ENCODE assay signal across 13 mouse cellular contexts in the genomic region with DNA sequence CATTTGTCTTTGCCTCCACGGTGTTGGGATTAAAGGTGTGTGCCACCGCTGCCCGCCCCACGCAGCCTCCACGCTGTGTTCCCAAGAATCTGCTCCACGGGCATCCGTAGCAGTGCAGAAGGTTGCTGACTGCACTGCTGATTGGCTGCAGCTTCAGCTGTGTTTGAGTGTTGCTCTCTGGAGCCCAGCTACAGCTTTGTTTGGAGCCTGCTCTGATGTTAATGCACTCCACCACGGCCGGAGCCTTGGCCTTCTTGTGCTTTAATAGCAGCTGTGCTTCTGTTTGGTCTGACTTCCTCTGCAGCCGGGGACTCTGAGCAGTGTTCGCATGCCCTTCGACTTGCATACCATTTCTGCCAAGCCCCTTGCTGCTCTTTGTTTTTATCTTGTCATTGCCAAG. TPM values are rescaled to one million over a fixed set of nuclear protein-coding genes. Genes with fewer than 3 reads are reported as not detected.
A peak's percentile ranks its signal among the peaks of the same experiment; 100 is the strongest.
DNase-seq lines count a peak whose midpoint lies in the region; ATAC-seq and TF ChIP-seq lines count a peak whose summit lies in the region.
"Had no signal": no experiment of that assay in that cellular context is flagged by ENCODE, and none has a peak within 500 bp of the region (broad histone marks: within the 10 kb centered on the region; RNA-seq: fewer than 3 reads in every experiment).

No protein-coding gene starts in this region.

- H3K4me3 ChIP-seq in heart, embryonic 10.5 days, result no peak overlapping the region
- no peak overlapping the region for H3K4me3 ChIP-seq in midbrain, embryonic 10.5 days
- no peak overlapping the region for H3K4me3 ChIP-seq in midbrain, embryonic 11.5 days (ENCODE audit: low read depth, low read length)
- no peak overlapping the region for H3K4me3 ChIP-seq in hindbrain, embryonic 15.5 days
- H3K4me3 ChIP-seq in stomach, embryonic 15.5 days (replicated peaks), result no peak overlapping the region
- H3K4me3 ChIP-seq in lung, postnatal 0 days (ENCODE audit: low read depth, low read length), result no peak overlapping the region
- H3K4me3 ChIP-seq: forebrain, embryonic 10.5 days had no signal

- H3K4me2 ChIP-seq in midbrain, embryonic 11.5 days, result no peak overlapping the region
- H3K4me2 ChIP-seq in hindbrain, embryonic 15.5 days, result no peak overlapping the region
- 0 out of 2 replicates have a peak overlapping the region, but pooled peaks have one; percentile 2 for H3K4me2 ChIP-seq in stomach, embryonic 15.5 days
- no peak overlapping the region for H3K4me2 ChIP-seq in lung, postnatal 0 days (replicated peaks; ENCODE audit: low read depth, low read length)

- peaks cover 9% of the 10 kb centered on the region; the same call in 1 of the 2 replicates for H3K27me3 ChIP-seq in heart, embryonic 10.5 days (ENCODE audit: insufficient read depth, poor library complexity, severe bottlenecking)
- H3K27me3 ChIP-seq in midbrain, embryonic 10.5 days (ENCODE audit: low read depth, poor library complexity, severe bottlenecking), result 0 out of 2 replicates have a peak, but pooled peaks cover 4% of the 10 kb centered on the region
- H3K27me3 ChIP-seq in midbrain, embryonic 11.5 days (ENCODE audit: control insufficient read depth, insufficient read depth, low read length), result no peaks in the 10 kb centered on the region
- H3K27me3 ChIP-seq in hindbrain, embryonic 15.5 days, result no peaks in the 10 kb centered on the region
- H3K27me3 ChIP-seq in stomach, embryonic 15.5 days (replicated peaks), result no peaks in the 10 kb centered on the region
- H3K27me3 ChIP-seq in lung, postnatal 0 days (replicated peaks; ENCODE audit: insufficient read depth, low read length), result no peaks in the 10 kb centered on the region

- DNase-seq in heart, embryonic 10.5 days (ENCODE audit: low spot score), result no peak
- no peak for DNase-seq in heart, adult 11 months
- DNase-seq in midbrain, embryonic 10.5 days (ENCODE audit: low spot score), result no peak
- no peak for DNase-seq in midbrain, embryonic 11.5 days (ENCODE audit: low spot score, missing footprints)
- no peak for DNase-seq in thymus, postnatal 0 days (ENCODE audit: low spot score)
- DNase-seq in lung, postnatal 0 days (ENCODE audit: low spot score), result no peak
- DNase-seq: heart, postnatal 4 days; lung, postnatal 14 days; right cerebral cortex, adult 18-20 months; thymus, postnatal 36 days had no signal

- no peaks in the 10 kb centered on the region for H3K9me3 ChIP-seq in heart, embryonic 10.5 days
- H3K9me3 ChIP-seq in midbrain, embryonic 10.5 days (replicated peaks), result no peaks in the 10 kb centered on the region
- no peaks in the 10 kb centered on the region for H3K9me3 ChIP-seq in midbrain, embryonic 11.5 days (ENCODE audit: control insufficient read depth, low read length)
- no peaks in the 10 kb centered on the region for H3K9me3 ChIP-seq in hindbrain, embryonic 15.5 days
- no peaks in the 10 kb centered on the region for H3K9me3 ChIP-seq in stomach, embryonic 15.5 days
- H3K9me3 ChIP-seq in lung, postnatal 0 days (ENCODE audit: low read length), result no peaks in the 10 kb centered on the region
- H3K9me3 ChIP-seq: forebrain, embryonic 10.5 days had no signal

- H3K27ac ChIP-seq in heart, embryonic 10.5 days, result peak overlapping the region; percentile 50; the same call in 1 of the 2 replicates
- H3K27ac ChIP-seq in midbrain, embryonic 10.5 days (replicated peaks), result 0 out of 2 replicates have a peak overlapping the region, but pooled peaks have one; percentile 33
- H3K27ac ChIP-seq in midbrain, embryonic 11.5 days (ENCODE audit: low read depth, low read length), result no peak overlapping the region
- H3K27ac ChIP-seq in hindbrain, embryonic 15.5 days (replicated peaks), result 0 out of 2 replicates have a peak overlapping the region, but pooled peaks have one; percentile 29
- H3K27ac ChIP-seq in stomach, embryonic 15.5 days, result 0 out of 2 replicates have a peak overlapping the region, but pooled peaks have one; percentile 18
- no peak overlapping the region for H3K27ac ChIP-seq in lung, postnatal 0 days (ENCODE audit: low read length)
- H3K27ac ChIP-seq: forebrain, embryonic 10.5 days had no signal

- no peak for ATAC-seq in midbrain, embryonic 11.5 days (ENCODE audit: low FRiP score)
- ATAC-seq in hindbrain, embryonic 15.5 days (ENCODE audit: low FRiP score, low read depth), result peak; percentile 56; the same call in 1 of the 2 replicates
- ATAC-seq in stomach, embryonic 15.5 days (ENCODE audit: insufficient read depth, low FRiP score, low read depth), result no peak
- no peak for ATAC-seq in lung, postnatal 0 days

- H3K9ac ChIP-seq in midbrain, embryonic 11.5 days (ENCODE audit: low read length), result no peak overlapping the region
- no peak overlapping the region for H3K9ac ChIP-seq in hindbrain, embryonic 15.5 days
- no peak overlapping the region for H3K9ac ChIP-seq in stomach, embryonic 15.5 days
- no peak overlapping the region for H3K9ac ChIP-seq in lung, postnatal 0 days (replicated peaks; ENCODE audit: low read depth)

- H3K4me1 ChIP-seq in heart, embryonic 10.5 days, result peaks cover 23% of the 10 kb centered on the region
- H3K4me1 ChIP-seq in midbrain, embryonic 10.5 days, result 0 out of 2 replicates have a peak, but pooled peaks cover 6% of the 10 kb centered on the region
- H3K4me1 ChIP-seq in midbrain, embryonic 11.5 days (ENCODE audit: control insufficient read depth, insufficient read depth, low read length), result no peaks in the 10 kb centered on the region
- peaks cover 4% of the 10 kb centered on the region; the same call in 1 of the 2 replicates for H3K4me1 ChIP-seq in hindbrain, embryonic 15.5 days (replicated peaks)
- peaks cover 4% of the 10 kb centered on the region; the same call in 1 of the 2 replicates for H3K4me1 ChIP-seq in stomach, embryonic 15.5 days
- H3K4me1 ChIP-seq in lung, postnatal 0 days (ENCODE audit: insufficient read depth, low read depth, low read length), result no peaks in the 10 kb centered on the region
- H3K4me1 ChIP-seq: forebrain, embryonic 10.5 days had no signal

- no peak for TF ChIP-seq EP300 in lung, postnatal 0 days (IDR thresholded peaks at IDR 0.05)

- WGBS in heart, embryonic 10.5 days, result 41% methylated on average over 12 of the region's 12 CpGs
- 57% methylated on average over 12 of the region's 12 CpGs for WGBS in midbrain, embryonic 10.5 days
- 51% methylated on average over 12 of the region's 12 CpGs for WGBS in midbrain, embryonic 11.5 days
- WGBS in hindbrain, embryonic 15.5 days, result 37% methylated on average over 12 of the region's 12 CpGs
- 25% methylated on average over 12 of the region's 12 CpGs for WGBS in stomach, embryonic 15.5 days
- 47% methylated on average over 12 of the region's 12 CpGs for WGBS in lung, postnatal 0 days

- no peaks in the 10 kb centered on the region for H3K36me3 ChIP-seq in heart, embryonic 10.5 days
- no peaks in the 10 kb centered on the region for H3K36me3 ChIP-seq in midbrain, embryonic 10.5 days
- H3K36me3 ChIP-seq in midbrain, embryonic 11.5 days (ENCODE audit: control insufficient read depth, insufficient read depth, low read length), result no peaks in the 10 kb centered on the region
- no peaks in the 10 kb centered on the region for H3K36me3 ChIP-seq in hindbrain, embryonic 15.5 days
- H3K36me3 ChIP-seq in stomach, embryonic 15.5 days, result no peaks in the 10 kb centered on the region
- no peaks in the 10 kb centered on the region for H3K36me3 ChIP-seq in lung, postnatal 0 days (ENCODE audit: insufficient read depth, low read length)
- H3K36me3 ChIP-seq: forebrain, embryonic 10.5 days had no signal

- TF ChIP-seq CTCF in lung, postnatal 0 days (IDR thresholded peaks at IDR 0.05), result no peak

RNA-seq across cellular contexts. Expression of a gene that starts 14.1 kb away (rescaled TPM):
- 51.8 and 55.6 TPM in 2 replicates for polyA plus RNA-seq in heart, embryonic 10.5 days (2016; fragmentation: Nextera tagmentation; extraction: Ambion mirVana)
- polyA plus RNA-seq in midbrain, embryonic 10.5 days (2016; fragmentation: Nextera tagmentation; extraction: Ambion mirVana), result 51.2 and 55.9 TPM in 2 replicates
- polyA plus RNA-seq in midbrain, embryonic 11.5 days (2014; fragmentation: Nextera tagmentation; extraction: Ambion mirVana), result 43.3 and 49.3 TPM in 2 replicates
- polyA plus RNA-seq in hindbrain, embryonic 15.5 days (2015; fragmentation: Nextera tagmentation; extraction: Ambion mirVana), result 38.0 and 38.2 TPM in 2 replicates
- polyA plus RNA-seq in stomach, embryonic 15.5 days (2015; fragmentation: Nextera tagmentation; extraction: Ambion mirVana), result 36.6 and 38.4 TPM in 2 replicates
- 38.1 and 38.6 TPM in 2 replicates for polyA plus RNA-seq in thymus, postnatal 0 days (2015; fragmentation: Nextera tagmentation; extraction: Ambion mirVana)
- polyA plus RNA-seq in lung, postnatal 0 days (2015; fragmentation: Nextera tagmentation; extraction: Ambion mirVana), result 29.0 and 31.3 TPM in 2 replicates

RNA-seq across cellular contexts. Expression of a gene that starts 30.8 kb away (rescaled TPM):
- 12.2 and 17.4 TPM in 2 replicates for polyA plus RNA-seq in heart, embryonic 10.5 days (2016; fragmentation: Nextera tagmentation; extraction: Ambion mirVana)
- 1.7 TPM in 2 replicates for polyA plus RNA-seq in midbrain, embryonic 10.5 days (2016; fragmentation: Nextera tagmentation; extraction: Ambion mirVana)
- 0.68 and 0.75 TPM in 2 replicates for polyA plus RNA-seq in midbrain, embryonic 11.5 days (2014; fragmentation: Nextera tagmentation; extraction: Ambion mirVana)
- polyA plus RNA-seq in hindbrain, embryonic 15.5 days (2015; fragmentation: Nextera tagmentation; extraction: Ambion mirVana), result 0.83 and 1.2 TPM in 2 replicates
- polyA plus RNA-seq in stomach, embryonic 15.5 days (2015; fragmentation: Nextera tagmentation; extraction: Ambion mirVana), result 2.8 and 3.2 TPM in 2 replicates
- 1.6 and 2.1 TPM in 2 replicates for polyA plus RNA-seq in thymus, postnatal 0 days (2015; fragmentation: Nextera tagmentation; extraction: Ambion mirVana)
- 3.3 and 4.0 TPM in 2 replicates for polyA plus RNA-seq in lung, postnatal 0 days (2015; fragmentation: Nextera tagmentation; extraction: Ambion mirVana)

Comparison
In these comparisons a context has a peak if more than half of its experiments do, and no peak if none do; other contexts are left out.
1. H3K27ac ChIP-seq: peak in heart, embryonic 10.5 days (single experiment), midbrain, embryonic 10.5 days (single experiment), hindbrain, embryonic 15.5 days (single experiment) and stomach, embryonic 15.5 days (single experiment); none in midbrain, embryonic 11.5 days (single experiment) and lung, postnatal 0 days (single experiment).